Mouse (Mus musculus): Measurements from ENCODE around the gene Lsp1. TPM values are rescaled to one million over a fixed set of nuclear protein-coding genes. Genes with fewer than 3 reads are reported as not detected.
A peak's percentile ranks its signal among the peaks of the same experiment; 100 is the strongest.

Lsp1 gene
- polyA plus RNA-seq, 1 experiment from 2014 or later, result 15.5 TPM

- in situ Hi-C loops (cut with MboI; ENCODE audit: low pct_unique_long_range_greater_than_20kb), result loop anchor here (5.0 kb wide), 1 partner anchor 58 kb away; the partner anchor contains the start of gene Ifitm10
- ATAC-seq, result no peak
- CTCF ChIA-PET, result interaction anchor here (0.8 to 1.7 kb wide), 7 partner anchors 21 to 150 kb away, joined by 3 to 5 read pairs (median 4); partner anchors contain the start of gene Ifitm10
- POLR2A ChIA-PET, result interaction anchor here (0.8 to 10.2 kb wide), 6 partner anchors 21 to 68 kb away, joined by 3 to 91 read pairs (median 4); partner anchors contain the start of genes Ctsd and Ifitm10
- H3K27me3 ChIP-seq, result no peaks in the 10 kb centered on the region
- no peak for DNase-seq (ENCODE audit: low read depth, low spot score)
- no peak for TF ChIP-seq CTCF (IDR thresholded peaks at IDR 0.05)
Observed at GRCm38 (mm10) chr7:142430160-142430678, 30.4 kb upstream of the Lsp1 start.

GRCm38 (mm10) chr7:142431106-142431505 lies 29.5 kb upstream of the Lsp1 start:
- no peak for ATAC-seq
- DNase-seq (ENCODE audit: low read depth, low spot score), result no peak
- TF ChIP-seq CTCF (IDR thresholded peaks at IDR 0.05), result no peak
- H3K27me3 ChIP-seq, result no peaks in the 10 kb centered on the region
- in situ Hi-C loops (cut with MboI; ENCODE audit: low pct_unique_long_range_greater_than_20kb), result loop anchor here (5.0 kb wide), 1 partner anchor 59 kb away; the partner anchor contains the start of gene Ifitm10
- ChIA-PET POLR2A (interaction anchor here (0.8 to 10.2 kb wide), 4 partner anchors 13 to 68 kb away, joined by 3 to 91 read pairs (median 4); partner anchors contain the start of gene Ifitm10), CTCF (interaction anchor here (1.2 kb wide), 1 partner anchor 12 kb away, joined by 4 read pairs; no protein-coding TSS in a partner anchor)

- ChIA-PET CTCF (interaction anchor here (0.7 to 1.5 kb wide), 3 partner anchors 25 to 64 kb away, joined by 3 read pairs; no protein-coding TSS in a partner anchor), POLR2A (interaction anchor here (0.9 to 1.6 kb wide), 8 partner anchors 9 to 62 kb away, joined by 3 to 6 read pairs (median 4); no protein-coding TSS in a partner anchor)
- ATAC-seq (no peak), DNase-seq (ENCODE audit: low read depth, low spot score) (no peak)
- H3K27me3 ChIP-seq, result no peaks in the 10 kb centered on the region
- no peak for TF ChIP-seq CTCF (IDR thresholded peaks at IDR 0.05)
- in situ Hi-C loops (cut with MboI; ENCODE audit: low pct_unique_long_range_greater_than_20kb), result loop anchor here (5.0 kb wide), 1 partner anchor 61 kb away; the partner anchor contains the start of gene Ifitm10
Observed at GRCm38 (mm10) chr7:142433623-142434022, 27.0 kb upstream of the Lsp1 start.

DNA sequence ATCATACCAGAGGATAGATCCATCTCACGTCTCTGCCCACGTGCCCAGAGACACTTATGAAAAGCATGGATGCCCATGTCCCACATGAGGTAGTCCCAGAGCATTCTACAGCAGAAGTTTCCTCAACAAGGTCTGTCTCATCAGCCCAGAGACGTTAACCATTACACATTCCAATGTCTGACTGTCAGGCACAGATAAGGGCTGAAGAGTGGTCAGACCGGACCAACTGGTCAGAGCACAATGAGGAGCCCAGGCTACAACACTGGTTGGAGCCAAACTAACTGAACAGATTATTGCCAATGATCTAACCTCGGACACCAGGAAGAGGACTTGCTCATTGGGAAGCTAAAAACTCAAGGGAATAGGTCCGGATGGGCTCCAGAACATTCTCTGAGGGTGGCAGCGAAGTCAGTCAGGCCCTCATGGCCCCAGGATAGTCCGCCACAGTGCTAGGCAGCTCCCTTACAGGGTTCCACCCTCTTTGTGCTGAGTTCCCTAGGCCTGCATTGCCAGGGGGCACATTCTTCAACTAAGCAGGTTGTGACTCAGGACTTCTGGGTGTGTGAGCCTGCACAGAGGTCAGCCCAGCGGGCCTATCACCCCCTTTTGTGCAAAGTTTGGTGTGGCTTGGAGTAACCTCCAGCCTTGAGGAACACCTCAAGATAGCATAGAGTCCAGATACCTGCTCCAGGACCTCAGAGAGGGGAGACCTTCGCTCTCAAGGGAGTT lies 26.3 kb upstream of the Lsp1 start, which contains the start of gene Syt8:
Gene Syt8 (plus strand): TSS at position 714 of the 729 bp plus-strand sequence.
- ATAC-seq (peak; percentile 33), DNase-seq (ENCODE audit: low read depth, low spot score) (no peak)
- no peaks in the 10 kb centered on the region for H3K27me3 ChIP-seq
- in situ Hi-C loops (cut with MboI; ENCODE audit: low pct_unique_long_range_greater_than_20kb), result loop anchor here (5.0 kb wide), 1 partner anchor 62 kb away; the partner anchor contains the start of gene Ifitm10
- TF ChIP-seq CTCF (IDR thresholded peaks at IDR 0.05), result no peak
- ChIA-PET POLR2A (interaction anchor here (1.2 to 1.6 kb wide), 4 partner anchors 24 to 72 kb away, joined by 3 to 6 read pairs (median 4); no protein-coding TSS in a partner anchor), CTCF (interaction anchor here (1.3 kb wide), 1 partner anchor 60 kb away, joined by 3 read pairs; no protein-coding TSS in a partner anchor)

DNA sequence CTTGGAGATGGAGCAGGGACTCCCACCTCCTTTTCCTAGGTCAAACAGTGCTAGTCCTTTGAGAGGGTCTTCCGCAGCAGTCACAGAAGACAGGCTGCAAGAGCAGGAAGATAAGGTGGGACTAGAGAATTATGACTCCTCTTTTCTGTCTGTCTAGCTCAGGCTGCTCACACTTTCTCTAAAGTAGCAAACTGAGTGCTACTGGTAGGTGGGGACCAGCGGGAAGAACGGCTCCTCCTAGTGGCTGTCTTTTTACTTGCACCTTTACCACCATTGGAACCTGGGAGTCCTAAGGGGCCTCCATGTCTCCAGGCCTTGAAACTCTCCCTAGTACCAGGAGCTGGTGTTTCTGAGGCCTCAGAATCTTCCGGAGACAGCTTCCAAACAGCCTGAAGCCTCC lies 25.1 kb upstream of the Lsp1 start:
- no peaks in the 10 kb centered on the region for H3K27me3 ChIP-seq
- no peak for TF ChIP-seq CTCF (IDR thresholded peaks at IDR 0.05)
- no peak for DNase-seq (ENCODE audit: low read depth, low spot score)
- CTCF ChIA-PET, result interaction anchor here (0.7 to 6.9 kb wide), 14 partner anchors 8 to 100 kb away, joined by 3 to 57 read pairs (median 6); partner anchors contain the start of genes Gm49369 and Ifitm10
- in situ Hi-C loops (cut with MboI; ENCODE audit: low pct_unique_long_range_greater_than_20kb), result loop anchor here (5.0 kb wide), 1 partner anchor 98 kb away; no protein-coding TSS in a partner anchor
- no peak for ATAC-seq
- POLR2A ChIA-PET, result interaction anchor here (1.0 to 3.9 kb wide), 7 partner anchors 10 to 73 kb away, joined by 3 to 20 read pairs (median 5); partner anchors contain the start of gene Gm49369

DNA sequence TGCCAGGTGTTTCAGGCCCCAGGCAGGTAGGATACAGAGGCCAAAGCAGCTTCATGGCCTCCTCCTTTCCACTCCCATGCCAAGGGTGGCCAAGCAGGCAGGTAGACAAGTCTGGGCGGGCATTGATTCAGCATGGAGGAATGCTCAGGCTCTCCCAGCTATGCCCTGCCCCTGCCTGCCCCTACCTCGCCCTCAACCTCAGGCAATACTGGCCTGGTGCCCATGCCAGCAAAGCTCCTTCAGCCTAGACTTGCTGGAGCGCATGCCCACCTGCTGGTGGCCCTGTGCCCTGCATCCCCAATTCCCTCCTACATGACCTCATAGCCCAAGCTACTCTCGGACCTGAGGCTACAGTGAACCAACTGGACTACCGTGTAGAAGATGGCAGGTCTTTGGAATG lies 23.3 kb upstream of the Lsp1 start:
- in situ Hi-C loops (cut with MboI; ENCODE audit: low pct_unique_long_range_greater_than_20kb), result loop anchor here (5.0 kb wide), 1 partner anchor 100 kb away; no protein-coding TSS in a partner anchor
- ATAC-seq (peak; percentile 82), DNase-seq (ENCODE audit: low read depth, low spot score) (peak; percentile 82)
- TF ChIP-seq CTCF (IDR thresholded peaks at IDR 0.05), result no peak
- CTCF ChIA-PET, result interaction anchor here (0.6 to 6.9 kb wide), 16 partner anchors 10 to 143 kb away, joined by 3 to 57 read pairs (median 4); no protein-coding TSS in a partner anchor
- POLR2A ChIA-PET, result interaction anchor here (0.6 to 3.9 kb wide), 11 partner anchors 12 to 103 kb away, joined by 3 to 20 read pairs (median 6); partner anchors contain the start of genes Gm49369 and Ifitm10
- no peaks in the 10 kb centered on the region for H3K27me3 ChIP-seq

- ATAC-seq (no peak), DNase-seq (ENCODE audit: low read depth, low spot score) (no peak)
- CTCF ChIA-PET, result interaction anchor here (0.6 to 6.9 kb wide), 12 partner anchors 9 to 121 kb away, joined by 3 to 57 read pairs (median 4); no protein-coding TSS in a partner anchor
- H3K27me3 ChIP-seq, result no peaks in the 10 kb centered on the region
- in situ Hi-C loops (cut with MboI; ENCODE audit: low pct_unique_long_range_greater_than_20kb), result loop anchor here (5.0 kb wide), 3 partner anchors 57 to 237 kb away; partner anchors contain the start of gene Tnnt3
- no peak for TF ChIP-seq CTCF (IDR thresholded peaks at IDR 0.05)
- POLR2A ChIA-PET, result no interaction called here
Observed at GRCm38 (mm10) chr7:142439966-142440365, 20.6 kb upstream of the Lsp1 start.

- DNase-seq (ENCODE audit: low read depth, low spot score) (no peak), ATAC-seq (peak; percentile 17)
- ChIA-PET POLR2A (no interaction called here), CTCF (interaction anchor here (0.6 to 6.9 kb wide), 12 partner anchors 8 to 122 kb away, joined by 3 to 57 read pairs (median 4); no protein-coding TSS in a partner anchor)
- in situ Hi-C loops (cut with MboI; ENCODE audit: low pct_unique_long_range_greater_than_20kb), result loop anchor here (5.0 kb wide), 2 partner anchors 57 to 237 kb away; partner anchors contain the start of gene Tnnt3
- TF ChIP-seq CTCF (IDR thresholded peaks at IDR 0.05), result no peak
- no peaks in the 10 kb centered on the region for H3K27me3 ChIP-seq
Observed at GRCm38 (mm10) chr7:142440657-142441114, 19.9 kb upstream of the Lsp1 start.

- no peak for TF ChIP-seq CTCF (IDR thresholded peaks at IDR 0.05)
Observed at GRCm38 (mm10) chr7:142441585-142441984, 19.0 kb upstream of the Lsp1 start, which contains the start of gene Tnni2. Gene Tnni2 (plus strand): TSS chr7:142441808.

More at GRCm38 (mm10) chr7:142441585-142441984, 19.0 kb upstream of the Lsp1 start, which contains the start of gene Tnni2:
- DNase-seq (ENCODE audit: low read depth, low spot score) (no peak), ATAC-seq (no peak)
- H3K27me3 ChIP-seq, result no peaks in the 10 kb centered on the region
- in situ Hi-C loops (cut with MboI; ENCODE audit: low pct_unique_long_range_greater_than_20kb), result loop anchor here (5.0 kb wide), 2 partner anchors 56 to 236 kb away; partner anchors contain the start of gene Tnnt3
- POLR2A ChIA-PET, result interaction anchor here (0.6 kb wide), 2 partner anchors 12 to 16 kb away, joined by 3 to 4 read pairs; no protein-coding TSS in a partner anchor
- CTCF ChIA-PET, result interaction anchor here (1.0 to 6.9 kb wide), 2 partner anchors 65 to 107 kb away, joined by 3 to 57 read pairs; no protein-coding TSS in a partner anchor
